ENCODE assay signal across 9 mouse cellular contexts in the genomic region with DNA sequence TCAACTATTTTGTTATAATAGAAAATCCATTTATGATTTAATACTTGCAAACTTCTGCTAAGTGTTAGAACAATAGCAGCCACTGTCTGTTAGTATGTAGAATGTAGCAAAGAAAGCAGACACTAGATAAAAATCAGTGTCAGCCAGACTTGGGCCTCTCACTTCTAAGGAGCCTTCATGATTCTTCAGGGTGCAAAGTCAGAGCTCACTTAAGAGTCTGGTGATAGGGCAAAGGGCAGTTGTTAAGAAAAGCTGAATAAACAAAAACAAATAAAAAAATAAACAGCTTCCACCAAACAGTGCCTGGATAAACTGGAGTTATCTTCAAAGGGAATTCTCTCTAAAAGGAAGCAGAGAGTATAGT. TPM values are rescaled to one million over a fixed set of nuclear protein-coding genes. Genes with fewer than 3 reads are reported as not detected.
A peak's percentile ranks its signal among the peaks of the same experiment; 100 is the strongest.
DNase-seq lines count a peak whose midpoint lies in the region; ATAC-seq and TF ChIP-seq lines count a peak whose summit lies in the region.
"Had no signal": no experiment of that assay in that cellular context is flagged by ENCODE, and none has a peak within 500 bp of the region (broad histone marks: within the 10 kb centered on the region; RNA-seq: fewer than 3 reads in every experiment).

No protein-coding gene starts in this region.

- H3K27ac ChIP-seq in heart, adult 2 months: peak overlapping the region; percentile 69
- H3K27ac ChIP-seq in liver, postnatal 0 days (ENCODE audit: low read depth): peak overlapping the region; percentile 59; the same call in 1 of the 2 replicates
- no peak overlapping the region for H3K27ac ChIP-seq in liver, embryonic 11.5 days (ENCODE audit: low read depth, low read length)
- peak overlapping the region; percentile 88 for H3K27ac ChIP-seq in embryonic facial prominence, embryonic 15.5 days (replicated peaks)
- peak overlapping the region; percentile 61; the same call in 1 of the 2 replicates for H3K27ac ChIP-seq in midbrain, embryonic 15.5 days
- H3K27ac ChIP-seq: liver, embryonic 13.5 days had no signal

- H3K9ac ChIP-seq in heart, adult 2 months (ENCODE audit: low read depth, low read length): no peak overlapping the region
- no peak overlapping the region for H3K9ac ChIP-seq in liver, postnatal 0 days (replicated peaks)
- no peak overlapping the region for H3K9ac ChIP-seq in liver, embryonic 11.5 days (ENCODE audit: low read depth, low read length)
- no peak overlapping the region for H3K9ac ChIP-seq in embryonic facial prominence, embryonic 15.5 days
- no peak overlapping the region for H3K9ac ChIP-seq in midbrain, embryonic 15.5 days
- H3K9ac ChIP-seq: liver, embryonic 13.5 days had no signal

- peaks cover 10% of the 10 kb centered on the region for H3K36me3 ChIP-seq in heart, adult 2 months (ENCODE audit: control insufficient read depth, insufficient read depth, low read length)
- peaks cover 18% of the 10 kb centered on the region for H3K36me3 ChIP-seq in liver, postnatal 0 days (replicated peaks; ENCODE audit: insufficient read depth, low read length)
- H3K36me3 ChIP-seq in liver, embryonic 11.5 days (ENCODE audit: control insufficient read depth, insufficient read depth, low read length): peaks cover 2% of the 10 kb centered on the region
- no peaks in the 10 kb centered on the region; the same call in 1 of the 2 replicates for H3K36me3 ChIP-seq in embryonic facial prominence, embryonic 15.5 days
- 0 out of 2 replicates have a peak, but pooled peaks cover 2% of the 10 kb centered on the region for H3K36me3 ChIP-seq in midbrain, embryonic 15.5 days (replicated peaks)

- intact Hi-C loops in heart, adult 2 months (cut with DNase I): no loop called here
- intact Hi-C loops in heart, postnatal 10 days (cut with DNase I): no loop called here

- TF ChIP-seq POLR2A in heart, adult 2 months (IDR thresholded peaks at IDR 0.05; ENCODE audit: insufficient read depth, low read depth, low read length): no peak

- TF ChIP-seq EP300 in heart, adult 2 months (IDR thresholded peaks at IDR 0.05; ENCODE audit: insufficient read depth, low read depth, low read length): no peak
- no peak for TF ChIP-seq EP300 in liver, postnatal 0 days (IDR thresholded peaks at IDR 0.05; ENCODE audit: low read depth)

- no peak for DNase-seq in heart, adult 2 months
- no peak for DNase-seq in heart, postnatal 10 days
- no peak for DNase-seq in liver, postnatal 0 days
- DNase-seq in liver, embryonic 11.5 days (ENCODE audit: low spot score): no peak
- DNase-seq in right cerebral cortex, adult 2 months (ENCODE audit: low spot score in 2 of 2): no peak
- no peak for DNase-seq in cerebellum, postnatal 4 days (ENCODE audit: low spot score in 2 of 2)
- DNase-seq: liver, embryonic 13.5 days had no signal

- no peak overlapping the region for H3K4me2 ChIP-seq in liver, postnatal 0 days (ENCODE audit: low read depth, low read length)
- no peak overlapping the region for H3K4me2 ChIP-seq in liver, embryonic 11.5 days
- H3K4me2 ChIP-seq in embryonic facial prominence, embryonic 15.5 days (replicated peaks): no peak overlapping the region
- H3K4me2 ChIP-seq in midbrain, embryonic 15.5 days: no peak overlapping the region
- H3K4me2 ChIP-seq: liver, embryonic 13.5 days had no signal

- ATAC-seq in liver, postnatal 0 days: no peak
- no peak for ATAC-seq in liver, embryonic 11.5 days (replicated peaks; ENCODE audit: low FRiP score)
- ATAC-seq in embryonic facial prominence, embryonic 15.5 days (ENCODE audit: insufficient number of reproducible peaks, low FRiP score, low TSS enrichment, low read depth): no peak
- ATAC-seq in midbrain, embryonic 15.5 days (replicated peaks): no peak

- H3K4me1 ChIP-seq in heart, adult 2 months (ENCODE audit: control insufficient read depth, insufficient read depth, low read length): peaks cover 7% of the 10 kb centered on the region
- peaks cover 23% of the 10 kb centered on the region for H3K4me1 ChIP-seq in liver, postnatal 0 days (ENCODE audit: insufficient read depth)
- peaks cover 20% of the 10 kb centered on the region for H3K4me1 ChIP-seq in liver, embryonic 11.5 days (replicated peaks; ENCODE audit: control insufficient read depth, insufficient read depth, low read length)
- H3K4me1 ChIP-seq in embryonic facial prominence, embryonic 15.5 days: peaks cover 15% of the 10 kb centered on the region
- peaks cover 11% of the 10 kb centered on the region for H3K4me1 ChIP-seq in midbrain, embryonic 15.5 days

- no peak for TF ChIP-seq CTCF in heart, adult 2 months (IDR thresholded peaks at IDR 0.05)
- TF ChIP-seq CTCF in liver, postnatal 0 days (IDR thresholded peaks at IDR 0.05; ENCODE audit: low read depth): no peak

- no peaks in the 10 kb centered on the region for H3K79me2 ChIP-seq in heart, adult 2 months (replicated peaks; ENCODE audit: control insufficient read depth, insufficient read depth, low read length)

- no peak overlapping the region for H3K4me3 ChIP-seq in heart, adult 2 months
- H3K4me3 ChIP-seq in liver, postnatal 0 days (ENCODE audit: low read depth, low read length): no peak overlapping the region
- no peak overlapping the region for H3K4me3 ChIP-seq in liver, embryonic 11.5 days (ENCODE audit: low read depth, low read length)
- H3K4me3 ChIP-seq in embryonic facial prominence, embryonic 15.5 days (replicated peaks): no peak overlapping the region
- no peak overlapping the region for H3K4me3 ChIP-seq in midbrain, embryonic 15.5 days
- H3K4me3 ChIP-seq: liver, embryonic 13.5 days had no signal

- no peaks in the 10 kb centered on the region for H3K27me3 ChIP-seq in heart, adult 2 months (ENCODE audit: control insufficient read depth, insufficient read depth, low read length)
- no peaks in the 10 kb centered on the region for H3K27me3 ChIP-seq in liver, postnatal 0 days (ENCODE audit: insufficient read depth, low read length)
- no peaks in the 10 kb centered on the region for H3K27me3 ChIP-seq in liver, embryonic 11.5 days (replicated peaks; ENCODE audit: control insufficient read depth, insufficient read depth, low read length)
- no peaks in the 10 kb centered on the region for H3K27me3 ChIP-seq in embryonic facial prominence, embryonic 15.5 days
- H3K27me3 ChIP-seq in midbrain, embryonic 15.5 days (replicated peaks): no peaks in the 10 kb centered on the region
- H3K27me3 ChIP-seq: liver, embryonic 13.5 days had no signal

- H3K9me3 ChIP-seq in liver, postnatal 0 days (ENCODE audit: low read length): no peaks in the 10 kb centered on the region
- H3K9me3 ChIP-seq in liver, embryonic 11.5 days (ENCODE audit: control insufficient read depth, low read length): no peaks in the 10 kb centered on the region
- H3K9me3 ChIP-seq in embryonic facial prominence, embryonic 15.5 days (replicated peaks): no peaks in the 10 kb centered on the region
- H3K9me3 ChIP-seq in midbrain, embryonic 15.5 days: no peaks in the 10 kb centered on the region
- H3K9me3 ChIP-seq: liver, embryonic 13.5 days had no signal

RNA-seq across cellular contexts. Expression of a gene that starts 34.7 kb away (rescaled TPM):
- total RNA-seq in heart, adult 2 months (2021): 1 to 10 TPM; 9.1 to 9.6 TPM
- 5.9 and 8.6 TPM in 2 replicates for polyA plus RNA-seq in heart, adult 2 months (2012; rRNA removed)
- total RNA-seq in heart, postnatal 10 days (2021): 1 to 10 TPM; 6.6 to 7.6 TPM
- polyA plus RNA-seq in liver, postnatal 0 days (2015; fragmentation: Nextera tagmentation; extraction: Ambion mirVana): 4.5 TPM in 2 replicates
- polyA plus RNA-seq in liver, embryonic 11.5 days (2014; fragmentation: Nextera tagmentation; extraction: Ambion mirVana): 4.6 and 6.5 TPM in 2 replicates
- polyA plus RNA-seq in embryonic facial prominence, embryonic 15.5 days (2015; fragmentation: Nextera tagmentation; extraction: Ambion mirVana): 11.4 and 11.7 TPM in 2 replicates
- 18.0 and 18.6 TPM in 2 replicates for polyA plus RNA-seq in midbrain, embryonic 15.5 days (2015; fragmentation: Nextera tagmentation; extraction: Ambion mirVana)

RNA-seq across cellular contexts. Expression of a gene that starts 35.1 kb away (rescaled TPM):
- 10 to 100 TPM; 12.6 to 14.6 TPM for total RNA-seq in heart, adult 2 months (2021)
- 3.7 and 6.5 TPM in 2 replicates for polyA plus RNA-seq in heart, adult 2 months (2012; rRNA removed)
- total RNA-seq in heart, postnatal 10 days (2021): 10 to 100 TPM; 12.2 to 14.0 TPM
- 3.4 and 3.8 TPM in 2 replicates for polyA plus RNA-seq in liver, postnatal 0 days (2015; fragmentation: Nextera tagmentation; extraction: Ambion mirVana)
- 3.1 and 3.4 TPM in 2 replicates for polyA plus RNA-seq in liver, embryonic 11.5 days (2014; fragmentation: Nextera tagmentation; extraction: Ambion mirVana)
- polyA plus RNA-seq in embryonic facial prominence, embryonic 15.5 days (2015; fragmentation: Nextera tagmentation; extraction: Ambion mirVana): 13.3 and 14.1 TPM in 2 replicates
- polyA plus RNA-seq in midbrain, embryonic 15.5 days (2015; fragmentation: Nextera tagmentation; extraction: Ambion mirVana): 18.3 and 19.9 TPM in 2 replicates
